Mouse (Mus musculus) liver, embryonic 15.5 days (tissue): ENCODE data around the gene Fam110c. TPM values are rescaled to one million over a fixed set of nuclear protein-coding genes. Genes with fewer than 3 reads are reported as not detected.

Experiments
- ATAC-seq: fragments of 200-750 bp; cut with Nextera tagmentation; 2 replicates; pipeline ENCODE4 v1.8.0; 2017; ENCODE audit warnings: moderate number of reproducible peaks, mild to moderate bottlenecking, moderate library complexity; ENCODE audit not compliant: insufficient read depth
- H3K27ac ChIP-seq: fragments of 300-500 bp; sonication (generic); replicated peaks from 2 replicates; pipeline ENCODE4 v1.5.1; 2015; ENCODE audit warnings: mild to moderate bottlenecking, inconsistent platforms
- H3K27me3 ChIP-seq: fragments of 300-500 bp; sonication (generic); 2 replicates; pipeline ENCODE4 v1.6.1; 2015; ENCODE audit warnings: mild to moderate bottlenecking, inconsistent platforms
- H3K36me3 ChIP-seq: fragments of 300-500 bp; sonication (generic); replicated peaks from 2 replicates; pipeline ENCODE4 v1.6.1; 2015; ENCODE audit warnings: moderate library complexity, mild to moderate bottlenecking, inconsistent platforms
- H3K4me1 ChIP-seq: fragments of 300-500 bp; sonication (generic); replicated peaks from 2 replicates; pipeline ENCODE4 v1.6.1; 2015; ENCODE audit warnings: inconsistent platforms
- H3K4me2 ChIP-seq: fragments of 300-500 bp; sonication (generic); 2 replicates; pipeline ENCODE4 v1.6.1; 2015; ENCODE audit warnings: moderate library complexity, mild to moderate bottlenecking, inconsistent platforms
- H3K4me3 ChIP-seq: fragments of 300-500 bp; sonication (generic); replicated peaks from 2 replicates; pipeline ENCODE4 v1.5.1; 2015; ENCODE audit warnings: mild to moderate bottlenecking, inconsistent platforms
- H3K9ac ChIP-seq: fragments of 300-500 bp; sonication (generic); 2 replicates; pipeline ENCODE4 v1.6.1; 2015; ENCODE audit warnings: moderate library complexity, mild to moderate bottlenecking, inconsistent platforms
- H3K9me3 ChIP-seq: fragments of 300-500 bp; sonication (generic); replicated peaks from 2 replicates; pipeline ENCODE4 v1.6.1; 2016; ENCODE audit warnings: inconsistent platforms
- WGBS: fragments of 180-500 bp; shearing (Covaris S2); methylation state at CpG from one replicate; pipeline ENCODE4 v1.1.7; 2015; ENCODE audit warnings: mixed read lengths; ENCODE audit not compliant: insufficient replicate concordance; 5-methylcytosine and 5-hydroxymethylcytosine counted together
- polyA plus RNA-seq: library from polyadenylated mRNA; unstranded; fragments of >200 nt; fragmentation: Nextera tagmentation; extraction: Ambion mirVana; gene quantifications from 2 replicates; pipeline ENCODE4 v1.2.1, GENCODE M21; 2015

The Fam110c gene
- polyA plus RNA-seq, 1 experiment from 2014 or later, result 2.2 TPM

GRCm38 (mm10) chr12:31116005-31116466, 42.4 kb downstream of the Fam110c start:
- H3K9me3 ChIP-seq, result no peaks in the 10 kb centered on the region
- H3K27ac ChIP-seq, result no peak overlapping the region
- H3K4me2 ChIP-seq, result no peak overlapping the region
- 10% methylated on average over 8 of the region's 8 CpGs for WGBS
- no peak overlapping the region for H3K9ac ChIP-seq
- no peak overlapping the region for H3K4me3 ChIP-seq
- no peaks in the 10 kb centered on the region for H3K27me3 ChIP-seq
- H3K36me3 ChIP-seq, result no peaks in the 10 kb centered on the region
- no peak for ATAC-seq
- no peaks in the 10 kb centered on the region for H3K4me1 ChIP-seq

GRCm38 (mm10) chr12:31120535-31120934, 46.9 kb downstream of the Fam110c start:
- H3K9me3 ChIP-seq, result no peaks in the 10 kb centered on the region
- no peak overlapping the region for H3K27ac ChIP-seq
- H3K27me3 ChIP-seq, result no peaks in the 10 kb centered on the region
- WGBS, result 66% methylated on average over 5 of the region's 5 CpGs
- no peak overlapping the region for H3K4me3 ChIP-seq
- H3K9ac ChIP-seq, result no peak overlapping the region
- H3K4me2 ChIP-seq, result no peak overlapping the region
- ATAC-seq, result no peak
- H3K36me3 ChIP-seq, result no peaks in the 10 kb centered on the region
- H3K4me1 ChIP-seq, result no peaks in the 10 kb centered on the region

GRCm38 (mm10) chr12:31122892-31123622, 49.4 kb downstream of the Fam110c start:
- no peak overlapping the region for H3K4me2 ChIP-seq
- no peaks in the 10 kb centered on the region for H3K9me3 ChIP-seq
- H3K4me1 ChIP-seq, result no peaks in the 10 kb centered on the region
- H3K9ac ChIP-seq, result no peak overlapping the region
- H3K36me3 ChIP-seq, result no peaks in the 10 kb centered on the region
- 44% methylated on average over 6 of the region's 6 CpGs for WGBS
- H3K27ac ChIP-seq, result no peak overlapping the region
- H3K27me3 ChIP-seq, result no peaks in the 10 kb centered on the region
- ATAC-seq, result no peak
- no peak overlapping the region for H3K4me3 ChIP-seq

GRCm38 (mm10) chr12:31126071-31126470, 52.4 kb downstream of the Fam110c start:
- Histone ChIP-seq H3K27ac (no peak overlapping the region), H3K9me3 (no peaks in the 10 kb centered on the region), H3K4me2 (no peak overlapping the region), H3K27me3 (no peaks in the 10 kb centered on the region), H3K36me3 (no peaks in the 10 kb centered on the region), H3K4me3 (no peak overlapping the region), H3K4me1 (no peaks in the 10 kb centered on the region), H3K9ac (no peak overlapping the region)
- no peak for ATAC-seq
- 19% methylated on average over 1 of the region's 1 CpGs for WGBS

GRCm38 (mm10) chr12:31129548-31129947, 55.9 kb downstream of the Fam110c start:
- no peak for ATAC-seq
- H3K4me1 ChIP-seq, result no peaks in the 10 kb centered on the region
- H3K36me3 ChIP-seq, result no peaks in the 10 kb centered on the region
- H3K4me2 ChIP-seq, result no peak overlapping the region
- no peak overlapping the region for H3K4me3 ChIP-seq
- H3K27me3 ChIP-seq, result no peaks in the 10 kb centered on the region
- H3K9me3 ChIP-seq, result no peaks in the 10 kb centered on the region
- WGBS, result 64% methylated on average over 4 of the region's 4 CpGs
- no peak overlapping the region for H3K27ac ChIP-seq
- H3K9ac ChIP-seq, result no peak overlapping the region

Other genes starting within 250 kb of the Fam110c start
- gene Alkal2, start 189.5 kb upstream of the Fam110c start, polyA plus RNA-seq, result not detected in 2 replicates
- 235 and 287 TPM in 2 replicates for gene Acp1, start 162.3 kb upstream of the Fam110c start, polyA plus RNA-seq
- gene Sh3yl1, start 162.2 kb upstream of the Fam110c start, polyA plus RNA-seq, result 37.4 and 40.8 TPM in 2 replicates
- gene Gm6993, start 166.9 kb downstream of the Fam110c start, polyA plus RNA-seq, result not detected in 2 replicates
- 3.8 and 4.0 TPM in 2 replicates for gene Lamb1, start 191.4 kb downstream of the Fam110c start, polyA plus RNA-seq